ENCODE assay signal across 11 mouse cellular contexts in genomic region chr15:3962251-3962650, GRCm38 (mm10). TPM values are rescaled to one million over a fixed set of nuclear protein-coding genes. Genes with fewer than 3 reads are reported as not detected.
DNase-seq lines count a peak whose midpoint lies in the region; ATAC-seq lines count a peak whose summit lies in the region.
"Had no signal": no experiment of that assay in that cellular context is flagged by ENCODE, and none has a peak within 500 bp of the region (broad histone marks: within the 10 kb centered on the region; RNA-seq: fewer than 3 reads in every experiment).

No protein-coding gene starts in this region.

- no peaks in the 10 kb centered on the region for H3K9me3 ChIP-seq in heart, embryonic 10.5 days
- no peaks in the 10 kb centered on the region for H3K9me3 ChIP-seq in midbrain, embryonic 13.5 days
- H3K9me3 ChIP-seq: midbrain, embryonic 15.5 days; neural tube, embryonic 15.5 days had no signal

- no peak overlapping the region for H3K4me2 ChIP-seq in midbrain, embryonic 13.5 days (replicated peaks)
- H3K4me2 ChIP-seq: midbrain, embryonic 15.5 days; neural tube, embryonic 15.5 days had no signal

- 0 out of 2 replicates have a peak, but pooled peaks cover 5% of the 10 kb centered on the region for H3K4me1 ChIP-seq in heart, embryonic 10.5 days
- no peaks in the 10 kb centered on the region for H3K4me1 ChIP-seq in midbrain, embryonic 13.5 days (replicated peaks)
- H3K4me1 ChIP-seq: midbrain, embryonic 15.5 days; neural tube, embryonic 15.5 days had no signal

- peak overlapping the region; percentile 47; the same call in 1 of the 2 replicates for H3K27ac ChIP-seq in heart, embryonic 10.5 days
- no peak overlapping the region for H3K27ac ChIP-seq in midbrain, embryonic 13.5 days
- H3K27ac ChIP-seq: midbrain, embryonic 15.5 days; neural tube, embryonic 15.5 days had no signal

- ATAC-seq in midbrain, embryonic 13.5 days, result no peak
- ATAC-seq: intestine, embryonic 16.5 days; midbrain, embryonic 15.5 days had no signal

- H3K9ac ChIP-seq in midbrain, embryonic 13.5 days (replicated peaks), result no peak overlapping the region
- H3K9ac ChIP-seq: midbrain, embryonic 15.5 days; neural tube, embryonic 15.5 days had no signal

- 62% methylated on average over 8 of the region's 8 CpGs for WGBS in heart, embryonic 10.5 days
- 84% methylated on average over 8 of the region's 8 CpGs for WGBS in midbrain, embryonic 13.5 days

- no peaks in the 10 kb centered on the region for H3K36me3 ChIP-seq in heart, embryonic 10.5 days
- H3K36me3 ChIP-seq in midbrain, embryonic 13.5 days, result peaks cover 3% of the 10 kb centered on the region; the same call in 1 of the 2 replicates
- H3K36me3 ChIP-seq: midbrain, embryonic 15.5 days; neural tube, embryonic 15.5 days had no signal

- H3K27me3 ChIP-seq in heart, embryonic 10.5 days (ENCODE audit: insufficient read depth, poor library complexity, severe bottlenecking), result no peaks in the 10 kb centered on the region
- no peaks in the 10 kb centered on the region for H3K27me3 ChIP-seq in midbrain, embryonic 13.5 days
- H3K27me3 ChIP-seq: midbrain, embryonic 15.5 days; neural tube, embryonic 15.5 days had no signal

- H3K4me3 ChIP-seq in heart, embryonic 10.5 days, result no peak overlapping the region
- no peak overlapping the region for H3K4me3 ChIP-seq in midbrain, embryonic 13.5 days (replicated peaks)
- H3K4me3 ChIP-seq: midbrain, embryonic 15.5 days; neural tube, embryonic 15.5 days had no signal

- DNase-seq in adrenal gland, adult (ENCODE audit: inconsistent age in 2 of 2, low spot score in 1 of 2), result peak; percentile 25 to 74
- no peak for DNase-seq in adrenal gland, postnatal 4 days (ENCODE audit: low spot score in 2 of 2)
- DNase-seq in Muller cell, postnatal 12 days (ENCODE audit: inconsistent ontology term), result peak; percentile 14
- DNase-seq in heart, embryonic 10.5 days (ENCODE audit: low spot score), result no peak
- DNase-seq in kidney, adult 8-10 months, result peak; percentile 62 to 71
- no peak for DNase-seq in ovary, postnatal 36 days (ENCODE audit: low spot score)
- no peak for DNase-seq in cerebellum, adult 11 months

RNA-seq across cellular contexts. Expression of gene Fbxo4, which starts 17.1 kb away (rescaled TPM):
- 10 to 100 TPM; 19.0 to 19.4 TPM for total RNA-seq in adrenal gland, postnatal 4 days (2021)
- 8.8 and 10.0 TPM in 2 replicates for polyA plus RNA-seq in heart, embryonic 10.5 days (2016; fragmentation: Nextera tagmentation; extraction: Ambion mirVana)
- 6.3 and 7.3 TPM in 2 replicates for polyA plus RNA-seq in midbrain, embryonic 13.5 days (2015; fragmentation: Nextera tagmentation; extraction: Ambion mirVana)

RNA-seq across cellular contexts. Expression of gene AW549877, which starts 33.3 kb away (rescaled TPM):
- total RNA-seq in adrenal gland, postnatal 4 days (2021), result 10 to 100 TPM; 49.7 to 51.8 TPM
- 32.4 and 39.0 TPM in 2 replicates for polyA plus RNA-seq in heart, embryonic 10.5 days (2016; fragmentation: Nextera tagmentation; extraction: Ambion mirVana)
- polyA plus RNA-seq in midbrain, embryonic 13.5 days (2015; fragmentation: Nextera tagmentation; extraction: Ambion mirVana), result 42.1 and 47.1 TPM in 2 replicates

Comparison
In these comparisons a context has a peak if more than half of its experiments do, and no peak if none do; other contexts are left out.
1. DNase-seq: peak in adrenal gland, adult (2 of 2), Muller cell, postnatal 12 days (single experiment) and kidney, adult 8-10 months (2 of 2); none in adrenal gland, postnatal 4 days (0 of 2), heart, embryonic 10.5 days (single experiment), ovary, postnatal 36 days (single experiment) and cerebellum, adult 11 months (single experiment).